Mouse (Mus musculus): ENCODE measurements at regions not wholly inside any gene's neighbourhood (a gene's known extent, or its start where the extent isn't known, plus 50 kb on each side); places are given as distances from the start of the nearest gene placed in this dataset.

DNA sequence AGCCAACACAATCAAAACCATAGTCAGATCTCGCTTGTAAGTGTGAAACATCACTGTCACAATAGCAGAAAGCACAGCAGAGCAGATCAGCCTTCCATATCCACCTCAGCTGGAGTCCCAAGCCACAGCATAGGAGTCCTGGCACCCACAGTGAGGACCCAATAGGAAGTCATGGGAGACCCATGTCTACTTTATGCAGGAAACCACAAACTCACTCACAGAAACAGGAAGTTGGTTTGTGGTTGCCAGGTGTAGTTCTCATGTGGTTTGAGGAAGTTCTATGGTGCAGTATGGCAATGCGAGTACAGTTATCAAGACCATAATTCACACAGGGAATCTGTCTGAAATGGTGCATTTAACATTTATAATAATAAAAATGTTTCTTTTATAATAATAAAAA is 77.6 kb upstream of the Kctd3 start:
- DNase-seq (ENCODE audit: low read depth), result no peak

DNA sequence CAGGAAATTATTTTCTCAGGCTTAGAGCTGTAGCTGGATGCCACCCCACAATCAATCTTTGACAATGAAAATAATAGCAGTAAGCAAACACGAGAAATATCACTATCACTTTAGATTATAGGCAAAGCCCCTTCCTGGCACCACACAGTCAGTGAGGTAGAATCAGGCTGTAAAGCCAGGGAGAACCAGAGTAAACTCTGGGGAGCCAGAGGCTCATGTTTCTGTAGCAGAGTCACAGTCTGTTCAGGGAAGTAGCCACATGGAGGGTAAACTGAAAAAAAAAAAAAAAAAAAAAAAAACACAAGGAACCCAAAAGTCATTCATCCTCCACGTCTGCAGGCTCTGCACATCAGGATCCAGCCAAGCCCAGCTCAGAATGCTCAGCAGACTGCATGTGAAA is 73.6 kb upstream of the Kctd3 start:
- DNase-seq (ENCODE audit: low read depth), result no peak

GRCm38 (mm10) chr1:189080797-189081196 is 73.2 kb upstream of the Kctd3 start:
- peak; percentile 71 for DNase-seq (ENCODE audit: low read depth)

- DNase-seq (ENCODE audit: low read depth), result no peak
These were observed 72.1 kb upstream of the Kctd3 start for GRCm38 (mm10) chr1:189079451-189080410.

DNA sequence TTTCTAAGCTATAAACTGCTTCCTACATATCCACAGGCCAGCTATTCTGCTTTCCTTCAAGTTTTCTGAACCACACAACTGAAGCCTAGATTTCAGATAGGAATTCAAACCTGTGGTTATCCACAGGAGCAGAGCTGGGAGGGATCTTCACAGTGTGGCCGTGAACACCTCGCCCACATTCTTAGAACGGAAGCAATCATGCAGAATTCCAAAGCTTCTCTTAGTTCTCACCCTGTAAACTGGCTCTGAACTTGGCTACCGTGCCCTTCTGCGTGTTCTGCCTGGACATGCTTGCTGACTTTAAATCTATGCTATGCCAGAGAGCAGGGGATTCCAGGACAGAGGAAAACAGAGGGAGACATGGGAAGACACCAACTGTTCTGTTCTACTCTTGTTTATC is 70.2 kb upstream of the Kctd3 start:
- DNase-seq (ENCODE audit: low read depth), result no peak

GRCm38 (mm10) chr1:189076276-189076675 is 68.6 kb upstream of the Kctd3 start:
- DNase-seq (ENCODE audit: low read depth), result no peak

- DNase-seq (ENCODE audit: low read depth), result no peak
These were observed 68.0 kb upstream of the Kctd3 start for GRCm38 (mm10) chr1:189075671-189076070.

GRCm38 (mm10) chr1:189072516-189072915 is 64.9 kb upstream of the Kctd3 start:
- DNase-seq (ENCODE audit: low read depth), result no peak

DNA sequence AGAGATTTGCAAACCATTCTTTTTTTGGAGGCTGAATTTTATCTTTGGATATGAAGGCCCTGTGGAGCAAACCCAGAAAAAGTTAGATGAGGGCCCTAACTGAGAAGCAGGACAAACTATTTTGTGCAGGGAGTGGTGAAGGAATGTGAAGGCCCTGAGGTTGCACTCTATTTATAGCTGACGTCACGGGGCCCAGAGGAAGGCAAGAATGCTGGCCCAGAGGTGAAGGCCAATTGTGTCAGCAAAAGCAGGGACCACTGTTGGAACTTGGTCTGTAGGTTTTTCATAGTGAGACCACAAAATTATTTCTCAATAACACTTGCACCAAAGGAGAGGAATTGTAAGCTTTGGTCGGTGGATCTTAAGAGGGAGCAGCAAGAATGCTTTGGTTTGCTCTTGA is 60.6 kb upstream of the Kctd3 start:
- DNase-seq (ENCODE audit: low read depth), result peak; percentile 36

DNA sequence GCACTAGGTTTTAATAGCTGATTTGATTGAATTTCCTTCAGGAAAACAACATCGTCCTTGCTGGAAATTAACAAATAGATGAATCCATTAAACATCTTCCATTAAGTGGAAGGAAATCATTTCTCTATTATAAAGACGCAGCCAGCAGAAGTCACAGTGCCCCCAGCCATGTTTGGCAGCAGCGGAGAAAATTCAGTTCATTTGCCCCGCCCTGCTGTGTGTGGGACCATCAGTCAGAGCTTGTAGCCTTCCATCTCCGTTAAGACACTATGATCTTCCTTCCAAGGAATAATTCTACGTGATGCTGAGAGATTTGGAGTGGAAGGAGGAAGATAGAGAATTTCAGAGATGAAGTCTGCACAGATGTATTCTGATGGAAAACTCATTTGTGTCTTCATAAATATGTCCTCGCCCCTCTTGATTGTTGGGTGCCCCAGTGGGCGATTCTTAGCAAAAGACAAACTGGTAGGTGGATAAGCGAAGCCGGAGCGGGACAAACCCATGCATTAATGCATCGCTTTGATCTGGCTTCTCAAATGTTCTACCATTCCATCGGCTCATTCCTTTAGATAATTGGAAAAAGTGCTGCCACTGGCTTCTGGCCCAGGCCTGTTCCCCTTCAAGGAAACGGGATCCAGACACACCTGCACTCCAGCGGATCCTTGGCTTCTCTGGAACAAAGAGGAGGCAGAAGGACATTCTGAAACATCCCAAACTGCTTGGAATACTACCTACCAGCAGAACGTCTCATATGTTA is 59.7 kb upstream of the Kctd3 start:
- DNase-seq (ENCODE audit: low read depth), result no peak

DNA sequence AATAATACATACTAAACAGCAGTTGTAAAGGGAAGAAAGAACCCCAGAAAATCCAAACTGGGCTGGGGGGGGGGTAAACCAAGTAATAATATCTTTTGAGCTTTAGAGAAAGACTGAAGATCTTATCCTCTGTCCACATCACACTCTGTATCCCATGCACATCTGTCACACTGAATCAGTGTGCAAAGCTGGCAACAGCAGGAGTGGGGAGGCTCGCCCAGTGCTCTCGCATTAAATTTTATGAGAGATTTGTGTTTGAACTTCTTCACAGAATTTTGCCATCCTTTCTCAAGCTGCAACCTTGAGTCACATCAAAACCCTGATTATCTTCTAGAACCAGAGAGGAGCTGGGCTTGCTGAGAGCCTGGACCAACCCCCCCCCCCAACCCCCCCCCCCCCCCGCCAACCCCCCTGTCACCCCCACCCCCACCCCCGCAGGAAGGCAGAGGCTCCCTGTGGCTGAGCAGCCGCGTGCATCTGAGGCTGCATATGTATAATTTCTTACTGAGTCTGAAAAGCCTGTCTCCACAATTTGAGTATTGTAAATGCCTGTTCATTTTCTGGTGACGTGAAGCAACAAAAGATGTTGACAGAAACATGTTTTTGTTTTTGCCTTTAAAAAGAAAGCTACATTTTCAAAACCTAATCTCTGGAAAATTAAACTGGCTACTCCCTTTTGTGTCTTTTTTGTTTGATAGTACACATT is 59.0 kb upstream of the Kctd3 start:
- DNase-seq (ENCODE audit: low read depth), result no peak

- no peak for DNase-seq (ENCODE audit: low read depth)
These were observed 57.7 kb upstream of the Kctd3 start for GRCm38 (mm10) chr1:189065152-189065910.

DNA sequence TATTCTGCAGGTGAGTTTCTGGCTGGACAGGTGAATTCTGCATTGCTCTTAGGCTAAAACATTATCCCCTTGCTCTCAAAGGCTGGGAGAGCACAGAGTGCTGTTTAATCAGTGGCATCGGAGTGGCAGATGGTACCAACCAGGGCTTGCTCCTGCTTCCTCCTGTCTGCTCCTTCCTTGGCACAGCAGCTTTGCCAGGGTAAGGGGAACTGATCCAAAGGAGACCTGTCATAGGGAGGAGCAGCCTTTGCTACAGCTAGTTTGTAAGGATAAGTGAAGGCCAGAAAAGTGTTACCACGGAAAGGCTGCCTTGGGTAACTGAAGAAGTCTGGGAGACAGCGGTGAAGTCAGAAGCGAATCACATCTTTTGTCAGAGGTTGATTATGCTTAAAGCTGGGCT is 57.0 kb upstream of the Kctd3 start:
- no peak for DNase-seq (ENCODE audit: low read depth)

DNA sequence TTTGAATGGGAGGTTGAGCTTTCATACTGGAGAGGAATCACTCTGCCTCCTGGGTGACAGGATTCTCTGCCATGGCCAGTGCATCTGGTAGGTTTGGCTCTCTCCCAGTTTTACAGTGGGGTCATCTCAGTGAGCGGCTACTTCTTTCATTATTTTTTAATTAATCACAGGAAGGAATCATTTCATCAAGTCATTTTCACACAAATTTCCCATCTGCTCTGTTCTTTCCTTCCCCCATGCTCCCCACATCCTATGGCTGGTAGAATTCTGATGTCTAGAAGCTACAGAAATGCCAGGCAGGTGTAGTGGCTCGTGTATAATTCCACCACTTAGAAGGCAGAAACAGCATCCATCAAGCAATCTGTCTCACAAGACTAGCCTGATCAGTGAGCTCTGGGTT is 56.1 kb upstream of the Kctd3 start:
- no peak for DNase-seq (ENCODE audit: low read depth)

DNA sequence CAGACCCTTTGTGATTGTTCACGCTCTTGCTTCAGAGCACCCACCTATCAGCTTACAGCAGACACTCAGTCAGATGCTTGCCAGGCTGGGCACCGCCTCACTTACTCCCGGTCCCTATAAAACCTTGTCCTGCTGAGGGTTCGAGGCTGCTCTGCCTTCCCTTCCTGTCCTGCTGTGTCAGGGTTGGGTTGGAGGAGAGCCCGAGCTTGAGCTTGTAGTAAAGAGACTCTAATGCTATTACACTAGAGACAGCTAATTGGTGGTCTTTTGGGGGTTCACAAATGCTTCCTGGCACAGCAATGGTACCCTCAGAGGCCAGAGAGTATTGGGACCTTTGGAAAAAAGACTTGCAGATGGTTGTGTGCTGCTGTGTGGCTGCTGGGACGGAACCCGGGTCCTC is 55.6 kb upstream of the Kctd3 start:
- DNase-seq (ENCODE audit: low read depth), result no peak
